Mouse (Mus musculus): Measurements from ENCODE around the gene Cttn.

- TF ChIP-seq CTCF (conservative IDR thresholded peaks at IDR 0.05; ENCODE audit: low read length) (no peak), POU5F1 (IDR thresholded peaks at IDR 0.05; ENCODE audit: borderline replicate concordance, low read length) (no peak), NANOG (IDR thresholded peaks at IDR 0.05; ENCODE audit: borderline replicate concordance, low read length) (no peak)
These were observed 8.2 kb downstream of the Cttn start for GRCm38 (mm10) chr7:144462577-144462976.
